Mouse (Mus musculus) MEL (cell line): ENCODE measurements around the gene Gcsam. TPM values are rescaled to one million over a fixed set of nuclear protein-coding genes. Genes with fewer than 3 reads are reported as not detected.

Experiments
- DNase-seq: peaks from one replicate; pipeline ENCODE4 v3.0.0; 2011; ENCODE audit warnings: low read depth, low spot score
- H3K27ac ChIP-seq: 2 replicates; pipeline ENCODE4 v1.5.1; 2012; ENCODE audit warnings: low read depth, mild to moderate bottlenecking, control low read depth, low read length, moderate library complexity; ENCODE audit not compliant: control insufficient read depth
- H3K27me3 ChIP-seq, 2 experiments: fragments of 150-350 bp in 1 of 2; sonication (generic) in 1 of 2; 2 replicates each; pipeline ENCODE4 v1.6.1; 2012; ENCODE audit warnings: low read length in 2 of 2, mild to moderate bottlenecking in 2 of 2, improper control_type of control experiment in 1 of 2, moderate library complexity in 1 of 2; ENCODE audit not compliant: insufficient read depth in 2 of 2, control insufficient read depth in 1 of 2
- H3K36me3 ChIP-seq, 2 experiments: 2 replicates each; pipeline ENCODE4 v1.6.1; 2012 to 2014; ENCODE audit warnings: low read length in 2 of 2, improper control_type of control experiment in 1 of 2, inconsistent platforms in 1 of 2, mild to moderate bottlenecking in 1 of 2; ENCODE audit not compliant: insufficient read depth in 2 of 2, control insufficient read depth in 1 of 2
- H3K4me1 ChIP-seq, 2 experiments: fragments of 150-350 bp in 1 of 2; sonication (generic) in 1 of 2; 2 replicates each; pipeline ENCODE4 v1.6.1; 2012; ENCODE audit warnings: low read length in 2 of 2, improper control_type of control experiment in 1 of 2, mild to moderate bottlenecking in 1 of 2; ENCODE audit not compliant: insufficient read depth in 2 of 2, control insufficient read depth in 1 of 2
- H3K4me3 ChIP-seq, 2 experiments: fragments of 150-350 bp in 1 of 2; sonication (generic) in 1 of 2; 2 replicates each; pipeline ENCODE4 v1.5.1; 2012; ENCODE audit warnings: low read depth in 2 of 2, low read length in 2 of 2, mild to moderate bottlenecking in 2 of 2, moderate library complexity in 2 of 2, control low read depth in 1 of 2, improper control_type of control experiment in 1 of 2; ENCODE audit not compliant: control insufficient read depth in 1 of 2, insufficient read depth in 1 of 2
- H3K79me2 ChIP-seq: 2 replicates; pipeline ENCODE4 v1.6.1; 2012; ENCODE audit warnings: mild to moderate bottlenecking, low read length, moderate library complexity; ENCODE audit not compliant: control insufficient read depth, poor library complexity, insufficient read depth
- H3K9ac ChIP-seq: 2 replicates; pipeline ENCODE4 v1.6.1; 2012; ENCODE audit warnings: low read depth, mild to moderate bottlenecking, control low read depth, low read length, moderate library complexity; ENCODE audit not compliant: control insufficient read depth, poor library complexity, severe bottlenecking
- H3K9me3 ChIP-seq: fragments of 150-350 bp; sonication (generic); replicated peaks from 2 replicates; pipeline ENCODE4 v1.6.1; 2012; ENCODE audit warnings: mild to moderate bottlenecking, low read length, improper control_type of control experiment, moderate library complexity; ENCODE audit not compliant: insufficient read depth
- BHLHE40 ChIP-seq: IDR thresholded peaks from 2 replicates; pipeline ENCODE4 v1.6.1; 2012; ENCODE audit warnings: low read depth, mild to moderate bottlenecking, inconsistent platforms, low read length, improper control_type of control experiment, borderline replicate concordance
- CHD1 ChIP-seq: IDR thresholded peaks from 2 replicates; pipeline ENCODE4 v1.6.1; 2012; ENCODE audit warnings: low read depth, mild to moderate bottlenecking, inconsistent platforms, low read length, improper control_type of control experiment
- CTCF ChIP-seq, 3 experiments: IDR thresholded peaks in 2 of 3; conservative IDR thresholded peaks in 1 of 3; 2 replicates each; pipeline ENCODE4 v1.5.1; 2011 to 2012; ENCODE audit warnings: low read length in 3 of 3, low read depth in 2 of 3, mild to moderate bottlenecking in 2 of 3, improper control_type of control experiment in 1 of 3, inconsistent platforms in 1 of 3, mixed read lengths in 1 of 3, moderate library complexity in 1 of 3; ENCODE audit not compliant: control insufficient read depth in 1 of 3, insufficient read depth in 1 of 3, poor library complexity in 1 of 3, severe bottlenecking in 1 of 3
- E2F4 ChIP-seq: IDR thresholded peaks from 2 replicates; pipeline ENCODE4 v1.6.1; 2011; ENCODE audit warnings: low read depth, low read length, improper control_type of control experiment, borderline replicate concordance
- GABPA ChIP-seq: IDR thresholded peaks from 2 replicates; pipeline ENCODE4 v1.6.1; 2012; ENCODE audit warnings: low read depth, mild to moderate bottlenecking, inconsistent platforms, low read length, improper control_type of control experiment, moderate library complexity
- GATA1 ChIP-seq: IDR thresholded peaks from 2 replicates; pipeline ENCODE4 v1.6.1; 2011; ENCODE audit warnings: low read depth, low read length, improper control_type of control experiment
- HCFC1 ChIP-seq: IDR thresholded peaks from 2 replicates; pipeline ENCODE4 v1.6.1; 2012; ENCODE audit warnings: low read depth, mild to moderate bottlenecking, inconsistent platforms, low read length, improper control_type of control experiment, moderate library complexity
- MAFK ChIP-seq: IDR thresholded peaks from 2 replicates; pipeline ENCODE4 v1.6.1; 2011; ENCODE audit warnings: low read depth, mild to moderate bottlenecking, low read length, improper control_type of control experiment, borderline replicate concordance
- MYB ChIP-seq: IDR thresholded peaks from 2 replicates; pipeline ENCODE4 v1.6.1; 2011; ENCODE audit warnings: mild to moderate bottlenecking, low read depth, low read length, improper control_type of control experiment
- NELFE ChIP-seq: IDR thresholded peaks from 2 replicates; pipeline ENCODE4 v1.6.1; 2011; ENCODE audit warnings: low read depth, low read length, improper control_type of control experiment
- POLR2AphosphoS2 ChIP-seq: IDR thresholded peaks from 2 replicates; pipeline ENCODE4 v1.6.1; 2011; ENCODE audit warnings: low read length, improper control_type of control experiment
- RAD21 ChIP-seq: IDR thresholded peaks from 2 replicates; pipeline ENCODE4 v1.6.1; 2011; ENCODE audit warnings: mild to moderate bottlenecking, low read depth, low read length, improper control_type of control experiment
- RCOR1 ChIP-seq: IDR thresholded peaks from 2 replicates; pipeline ENCODE4 v1.6.1; 2012; ENCODE audit warnings: low read depth, mild to moderate bottlenecking, inconsistent platforms, low read length, improper control_type of control experiment
- SMC3 ChIP-seq: IDR thresholded peaks from 2 replicates; pipeline ENCODE4 v1.6.1; 2011; ENCODE audit warnings: low read depth, low read length, improper control_type of control experiment
- TAL1 ChIP-seq: IDR thresholded peaks from 2 replicates; pipeline ENCODE4 v1.6.1; 2012; ENCODE audit warnings: mild to moderate bottlenecking, inconsistent platforms, low read length, moderate library complexity, mixed read lengths
- TCF12 ChIP-seq: IDR thresholded peaks from 2 replicates; pipeline ENCODE4 v1.6.1; 2014; ENCODE audit warnings: low read depth, mild to moderate bottlenecking, inconsistent platforms, low read length, improper control_type of control experiment, moderate library complexity
- ZC3H11A ChIP-seq: IDR thresholded peaks from 2 replicates; pipeline ENCODE4 v1.6.1; 2012; ENCODE audit warnings: low read depth, mild to moderate bottlenecking, inconsistent platforms, low read length, improper control_type of control experiment
- ZNF384 ChIP-seq: IDR thresholded peaks from 2 replicates; pipeline ENCODE4 v1.6.1; 2012; ENCODE audit warnings: low read depth, mild to moderate bottlenecking, inconsistent platforms, low read length, improper control_type of control experiment
- polyA plus RNA-seq, 2 experiments: library from polyadenylated mRNA; stranded (reverse) in 1 of 2; unstranded in 1 of 2; fragments of >175 nt in 1 of 2; fragments of >200 nt in 1 of 2; gene quantifications; 2 replicates each; pipeline versions ENCODE4 v1.2.1 to v1.2.4; 2012; ENCODE audit warnings: low replicate concordance in 2 of 2, low read depth in 1 of 2; ENCODE audit not compliant: insufficient read length in 2 of 2, insufficient read depth in 1 of 2, missing spikeins in 1 of 2
- total RNA-seq: library from RNA; depleted of rRNA; stranded (reverse); fragments of 300-350 nt; gene quantifications from 2 replicates; pipeline ENCODE4 v1.2.3, GENCODE M21; 2012; rRNA removed

Gcsam gene
- total RNA-seq = not detected in 2 replicates
- not detected for polyA plus RNA-seq

GRCm38 (mm10) chr16:45610267-45610666 is at the start of gene Gcsam:
Gene Gcsam (plus strand): TSS chr16:45610380.
- Histone ChIP-seq H3K4me3 (no peak within 1 kb of the TSS), H3K4me1 (no peaks in the 10 kb centered on the region), H3K36me3 (no peaks in the 10 kb centered on the region), H3K9ac (no peak within 1 kb of the TSS), H3K9me3 (no peaks in the 10 kb centered on the region), H3K27ac (no peak within 1 kb of the TSS), H3K27me3 (no peaks in the 10 kb centered on the region; a peak in 1 of 4 replicates), H3K79me2 (no peaks in the 10 kb centered on the region)
- TF ChIP-seq MYB (no peak), ZC3H11A (no peak)
- no peak for DNase-seq

GRCm38 (mm10) chr16:45561747-45562146 is 48.4 kb upstream of the Gcsam start:
- Histone ChIP-seq H3K4me3 (no peak overlapping the region), H3K79me2 (no peaks in the 10 kb centered on the region), H3K4me1 (no peaks in the 10 kb centered on the region), H3K9me3 (no peaks in the 10 kb centered on the region), H3K27ac (no peak overlapping the region), H3K27me3 (no peaks in the 10 kb centered on the region; a peak in 1 of 4 replicates), H3K36me3 (no peaks in the 10 kb centered on the region), H3K9ac (no peak overlapping the region)
- DNase-seq = no peak
- TF ChIP-seq GABPA (no peak), BHLHE40 (no peak), RAD21 (no peak), E2F4 (no peak), POLR2AphosphoS2 (no peak), TAL1 (no peak), ZC3H11A (no peak), TCF12 (no peak), CHD1 (no peak), ZNF384 (no peak), NELFE (no peak), CTCF (IDR thresholded peaks at IDR 0.05 in 2 of 3, conservative IDR thresholded peaks at IDR 0.05 in 1 of 3; ENCODE audit: control insufficient read depth in 1 of 3, insufficient read depth in 1 of 3, low read depth in 2 of 3, low read length in 3 of 3, poor library complexity in 1 of 3, severe bottlenecking in 1 of 3) (no peak), MAFK (no peak), RCOR1 (no peak), GATA1 (no peak), SMC3 (no peak), HCFC1 (no peak)
